Mouse (Mus musculus): ENCODE data around the gene Mecp2. TPM values are rescaled to one million over a fixed set of nuclear protein-coding genes. Genes with fewer than 3 reads are reported as not detected.

Gene Mecp2
- 26.2 and 26.9 TPM in 2 replicates for polyA plus RNA-seq (2012; rRNA removed)

GRCm38 (mm10) chrX:74135263-74135662 is at the start of gene Mecp2:
Gene Mecp2 (minus strand): TSS chrX:74135363.

GRCm38 (mm10) chrX:74176959-74177358 is 41.8 kb upstream of the Mecp2 start, which contains the start of gene Tktl1:
Gene Tktl1 (plus strand): TSS chrX:74177259.

GRCm38 (mm10) chrX:74167738-74168137 is 32.6 kb upstream of the Mecp2 start, which contains the start of gene Tex28:
Gene Tex28 (minus strand): TSS chrX:74167838.

GRCm38 (mm10) chrX:74127164-74127563 is 8.0 kb downstream of the Mecp2 start, which contains the start of gene Opn1mw:
Gene Opn1mw (plus strand): TSS chrX:74127464.

DNA sequence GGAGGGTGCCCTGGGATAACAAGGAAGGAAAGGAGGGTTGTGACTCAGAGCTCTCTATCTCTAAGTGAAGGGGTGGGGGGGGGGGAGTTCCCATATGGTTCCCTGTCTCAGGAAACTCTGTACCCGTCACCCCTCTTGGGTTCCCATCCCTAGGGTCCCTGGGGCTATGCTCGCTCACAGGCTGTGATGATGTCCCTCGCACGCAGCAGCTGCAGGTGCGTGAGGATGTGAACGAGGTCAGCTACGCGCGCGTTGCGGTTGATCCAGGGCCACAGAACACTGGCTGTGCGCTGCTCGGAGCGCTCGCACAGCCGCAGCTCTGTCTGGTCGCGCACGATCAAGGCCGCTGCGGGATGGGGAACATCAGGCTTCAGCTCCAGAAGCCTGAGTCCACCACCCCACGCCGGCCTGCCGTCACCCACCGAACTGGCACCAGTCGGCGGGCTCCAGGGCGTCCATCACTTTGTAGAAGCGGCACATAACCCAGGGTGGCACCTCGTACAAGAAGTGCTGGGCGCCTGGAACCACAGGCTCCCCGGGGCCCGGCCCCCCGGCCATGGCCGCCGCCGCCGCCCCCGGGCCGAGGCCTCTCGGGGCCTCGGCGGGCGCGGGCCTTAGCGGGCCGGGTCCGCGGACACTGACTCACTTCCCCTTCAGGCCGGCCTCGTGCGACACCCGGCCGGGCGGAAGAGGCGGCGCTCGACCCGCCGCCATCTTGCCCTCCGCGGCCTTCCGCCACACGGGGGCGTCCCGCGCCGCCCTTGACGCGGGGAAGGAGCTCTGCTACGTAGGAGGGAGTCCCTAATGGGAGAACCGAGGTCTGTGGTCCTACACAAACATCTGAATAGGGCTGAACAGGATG is 111.7 kb downstream of the Mecp2 start, which contains the start of gene Irak1:
Irak1 (minus strand) TSS at position 731 of the 862 bp plus-strand sequence.

Other genes starting within 250 kb of the Mecp2 start
- not detected in 2 replicates for gene Avpr2, start 243.3 kb downstream of the Mecp2 start, polyA plus RNA-seq (2012; rRNA removed)
- 241 and 245 TPM in 2 replicates for gene L1cam, start 239.3 kb downstream of the Mecp2 start, polyA plus RNA-seq (2012; rRNA removed)
- 6.3 and 7.0 TPM in 2 replicates for gene Arhgap4, start 213.5 kb downstream of the Mecp2 start, polyA plus RNA-seq (2012; rRNA removed)
- 84.7 and 88.1 TPM in 2 replicates for gene Naa10, start 213.4 kb downstream of the Mecp2 start, polyA plus RNA-seq (2012; rRNA removed)
- gene Renbp, start 204.5 kb downstream of the Mecp2 start, polyA plus RNA-seq (2012; rRNA removed): 7.3 and 9.4 TPM in 2 replicates
- 39.8 and 40.1 TPM in 2 replicates for gene Hcfc1, start 169.0 kb downstream of the Mecp2 start, polyA plus RNA-seq (2012; rRNA removed)
- gene Irak1, start 111.4 kb downstream of the Mecp2 start, polyA plus RNA-seq (2012; rRNA removed): 64.0 and 65.2 TPM in 2 replicates
- 0.06 TPM in 1 of 2 replicates, not detected in the other for gene Opn1mw, start 7.9 kb downstream of the Mecp2 start, polyA plus RNA-seq (2012; rRNA removed)
- not detected in 2 replicates for gene Tex28, start 32.5 kb upstream of the Mecp2 start, polyA plus RNA-seq (2012; rRNA removed)
- gene Tktl1, start 41.9 kb upstream of the Mecp2 start, polyA plus RNA-seq (2012; rRNA removed): not detected in 2 replicates
- gene Flna, start 114.5 kb upstream of the Mecp2 start, polyA plus RNA-seq (2012; rRNA removed): 492 and 527 TPM in 2 replicates
- gene Emd, start 119.3 kb upstream of the Mecp2 start, polyA plus RNA-seq (2012; rRNA removed): 66.2 and 73.5 TPM in 2 replicates
- gene Rpl10, start 135.4 kb upstream of the Mecp2 start, polyA plus RNA-seq (2012; rRNA removed): 1,738 and 1,782 TPM in 2 replicates
- gene Taz, start 146.5 kb upstream of the Mecp2 start, polyA plus RNA-seq (2012; rRNA removed): 90.8 and 91.9 TPM in 2 replicates
- gene Dnase1l1, start 147.0 kb upstream of the Mecp2 start, polyA plus RNA-seq (2012; rRNA removed): 5.3 and 5.5 TPM in 2 replicates
- gene Atp6ap1, start 161.7 kb upstream of the Mecp2 start, polyA plus RNA-seq (2012; rRNA removed): 420 and 430 TPM in 2 replicates
- 1,224 and 1,398 TPM in 2 replicates for gene Gdi1, start 169.6 kb upstream of the Mecp2 start, polyA plus RNA-seq (2012; rRNA removed)
- 49.5 and 51.9 TPM in 2 replicates for gene Fam50a, start 177.7 kb upstream of the Mecp2 start, polyA plus RNA-seq (2012; rRNA removed)
- gene Plxna3, start 193.7 kb upstream of the Mecp2 start, polyA plus RNA-seq (2012; rRNA removed): 250 and 260 TPM in 2 replicates
- gene Lage3, start 218.3 kb upstream of the Mecp2 start, polyA plus RNA-seq (2012; rRNA removed): 77.0 and 82.1 TPM in 2 replicates
- gene Ubl4a, start 237.9 kb upstream of the Mecp2 start, polyA plus RNA-seq (2012; rRNA removed): 61.5 and 64.5 TPM in 2 replicates
- 6.4 and 6.6 TPM in 2 replicates for gene Slc10a3, start 238.0 kb upstream of the Mecp2 start, polyA plus RNA-seq (2012; rRNA removed)